Mouse (Mus musculus) cortical plate, adult 2 months (tissue): ENCODE measurements around the gene Eif2ak4. TPM values are rescaled to one million over a fixed set of nuclear protein-coding genes. Genes with fewer than 3 reads are reported as not detected.

Experiments
- H3K27ac ChIP-seq: fragments of 200-500 bp; 2 replicates; pipeline ENCODE4 v1.5.1; 2012; ENCODE audit warnings: low read length, control low read depth, inconsistent platforms; ENCODE audit not compliant: insufficient read depth
- H3K4me1 ChIP-seq: fragments of 200-500 bp; 2 replicates; pipeline ENCODE4 v1.6.1; 2011; ENCODE audit warnings: low read length; ENCODE audit not compliant: control insufficient read depth, insufficient read depth
- H3K4me3 ChIP-seq: fragments of 200-500 bp; 2 replicates; pipeline ENCODE4 v1.5.1; 2011; ENCODE audit warnings: mild to moderate bottlenecking, low read length, control low read depth; ENCODE audit not compliant: insufficient read depth
- CTCF ChIP-seq: fragments of 200-500 bp; IDR thresholded peaks from 2 replicates; pipeline ENCODE4 v1.5.1; 2011; ENCODE audit warnings: mild to moderate bottlenecking, control low read depth, low read length; ENCODE audit not compliant: insufficient read depth; ENCODE audit errors: extremely low read depth
- POLR2A ChIP-seq: fragments of 200-500 bp; IDR thresholded peaks from 2 replicates; pipeline ENCODE4 v1.6.1; 2011; ENCODE audit warnings: mild to moderate bottlenecking, low read length, control low read depth; ENCODE audit not compliant: insufficient read depth; ENCODE audit errors: extremely low read depth
- polyA plus RNA-seq: library from polyadenylated mRNA; depleted of rRNA; stranded (reverse); fragments of >200 nt; gene quantifications from 2 replicates; pipeline ENCODE4 v1.2.3, GENCODE M21; 2012

Gene Eif2ak4
- polyA plus RNA-seq, 1 experiment: 18.7 TPM

GRCm38 (mm10) chr2:118457029-118457428 is 68.6 kb downstream of the Eif2ak4 start:
- no peak overlapping the region for H3K27ac ChIP-seq
- peaks cover 4% of the 10 kb centered on the region; the same call in 1 of the 2 replicates for H3K4me1 ChIP-seq
- H3K4me3 ChIP-seq: no peak overlapping the region
- TF ChIP-seq POLR2A: no peak
- TF ChIP-seq CTCF: no peak

GRCm38 (mm10) chr2:118457463-118458261 is 69.2 kb downstream of the Eif2ak4 start:
- no peak overlapping the region for H3K27ac ChIP-seq

DNA sequence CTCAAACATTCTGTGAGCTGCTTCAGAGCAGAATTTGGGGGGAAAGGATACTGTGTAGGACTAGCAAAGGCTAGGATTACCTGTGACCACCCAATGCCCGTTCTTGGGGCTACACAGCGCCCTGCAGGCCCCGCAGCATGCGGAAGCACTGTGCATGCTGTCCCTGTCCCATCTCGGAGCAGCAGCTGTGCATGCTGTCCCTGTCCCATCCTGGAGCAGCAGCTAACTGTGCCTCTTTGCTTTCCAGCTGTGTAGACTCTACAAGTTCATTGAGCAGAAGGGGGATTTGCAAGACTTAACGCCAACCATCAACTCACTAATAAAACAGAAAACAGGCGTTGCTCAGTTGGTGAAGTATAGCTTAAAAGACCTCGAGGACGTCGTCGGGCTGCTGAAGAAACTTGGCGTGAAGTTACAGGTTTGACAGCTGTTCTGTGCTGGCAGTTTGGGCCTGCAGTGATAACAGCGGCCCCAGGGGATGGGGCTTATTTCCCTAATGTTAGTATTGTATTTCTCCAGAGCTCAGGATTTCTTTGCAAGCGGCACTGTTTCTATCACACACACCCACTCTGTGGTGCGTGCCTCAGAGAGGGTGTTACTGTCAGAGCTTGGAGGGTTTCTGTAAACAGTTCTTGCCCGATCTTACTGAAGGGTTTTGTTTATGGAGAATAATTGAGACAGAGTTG is 73.2 kb downstream of the Eif2ak4 start:
- H3K4me3 ChIP-seq: no peak overlapping the region
- no peak overlapping the region for H3K27ac ChIP-seq
- TF ChIP-seq POLR2A: no peak
- TF ChIP-seq CTCF: no peak
- H3K4me1 ChIP-seq: peaks cover 8% of the 10 kb centered on the region

More at GRCm38 (mm10) chr2:118457463-118458261, 69.2 kb downstream of the Eif2ak4 start:
- 0 out of 2 replicates have a peak, but pooled peaks have one; percentile 24 for TF ChIP-seq POLR2A
- TF ChIP-seq CTCF: no peak
- Histone ChIP-seq H3K4me3 (no peak overlapping the region), H3K4me1 (peaks cover 5% of the 10 kb centered on the region; the same call in 1 of the 2 replicates)

GRCm38 (mm10) chr2:118463480-118463879 is 75.1 kb downstream of the Eif2ak4 start:
- TF ChIP-seq POLR2A (no peak), CTCF (no peak)
- Histone ChIP-seq H3K27ac (no peak overlapping the region), H3K4me3 (no peak overlapping the region), H3K4me1 (peaks cover 7% of the 10 kb centered on the region)

DNA sequence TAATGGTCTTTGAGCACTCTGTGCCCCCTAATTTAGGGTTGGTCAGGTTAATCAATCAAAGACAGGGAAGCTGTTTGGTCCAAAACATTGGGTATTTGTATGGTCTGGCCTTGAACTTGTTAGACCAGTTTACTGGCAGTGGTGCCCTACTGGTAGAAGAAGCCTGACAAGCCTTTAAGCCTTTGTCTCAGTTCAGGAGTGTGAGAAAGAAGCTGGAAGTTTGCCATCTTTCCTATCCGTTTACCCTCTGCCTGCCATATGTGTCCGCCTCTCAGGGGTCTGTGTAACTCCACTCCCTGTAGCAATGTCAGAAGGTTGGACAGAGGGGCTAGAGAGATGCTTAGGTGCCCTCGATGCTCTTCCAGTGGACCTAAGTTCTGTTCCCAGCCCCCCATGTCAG is 76.0 kb downstream of the Eif2ak4 start:
- H3K4me1 ChIP-seq: peaks cover 7% of the 10 kb centered on the region
- TF ChIP-seq POLR2A (no peak), CTCF (no peak)
- H3K27ac ChIP-seq: no peak overlapping the region
- no peak overlapping the region for H3K4me3 ChIP-seq

- Histone ChIP-seq H3K4me1 (peaks cover 7% of the 10 kb centered on the region), H3K4me3 (no peak overlapping the region), H3K27ac (no peak overlapping the region)
- TF ChIP-seq CTCF (no peak), POLR2A (no peak)
Observed at GRCm38 (mm10) chr2:118465894-118466293, 77.5 kb downstream of the Eif2ak4 start.

DNA sequence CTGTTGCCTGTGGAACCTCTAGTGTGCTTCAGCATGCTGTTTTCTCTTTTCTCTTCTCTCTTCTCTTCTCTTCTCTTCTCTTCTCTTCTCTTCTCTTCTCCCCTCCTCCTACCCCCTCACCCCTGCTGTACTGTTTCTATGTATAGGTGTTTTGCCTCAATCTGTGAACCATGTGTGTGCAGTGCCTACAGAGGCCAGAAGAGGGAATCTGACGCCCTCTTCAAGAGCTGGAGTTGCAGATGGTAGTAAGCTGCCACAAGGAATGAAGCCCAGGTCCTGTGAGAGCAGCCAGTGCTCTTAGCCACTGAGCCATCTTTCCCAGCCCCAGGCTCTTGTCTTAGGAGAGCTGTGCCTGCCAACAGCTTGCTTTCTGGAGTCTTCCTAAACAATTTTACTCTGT is 78.2 kb downstream of the Eif2ak4 start:
- Histone ChIP-seq H3K27ac (no peak overlapping the region), H3K4me3 (no peak overlapping the region), H3K4me1 (peaks cover 5% of the 10 kb centered on the region)
- TF ChIP-seq POLR2A (no peak), CTCF (no peak)

GRCm38 (mm10) chr2:118468354-118468753 is 79.9 kb downstream of the Eif2ak4 start:
- peaks cover 3% of the 10 kb centered on the region for H3K4me1 ChIP-seq
- TF ChIP-seq CTCF (no peak), POLR2A (no peak)
- no peak overlapping the region for H3K27ac ChIP-seq
- no peak overlapping the region for H3K4me3 ChIP-seq

DNA sequence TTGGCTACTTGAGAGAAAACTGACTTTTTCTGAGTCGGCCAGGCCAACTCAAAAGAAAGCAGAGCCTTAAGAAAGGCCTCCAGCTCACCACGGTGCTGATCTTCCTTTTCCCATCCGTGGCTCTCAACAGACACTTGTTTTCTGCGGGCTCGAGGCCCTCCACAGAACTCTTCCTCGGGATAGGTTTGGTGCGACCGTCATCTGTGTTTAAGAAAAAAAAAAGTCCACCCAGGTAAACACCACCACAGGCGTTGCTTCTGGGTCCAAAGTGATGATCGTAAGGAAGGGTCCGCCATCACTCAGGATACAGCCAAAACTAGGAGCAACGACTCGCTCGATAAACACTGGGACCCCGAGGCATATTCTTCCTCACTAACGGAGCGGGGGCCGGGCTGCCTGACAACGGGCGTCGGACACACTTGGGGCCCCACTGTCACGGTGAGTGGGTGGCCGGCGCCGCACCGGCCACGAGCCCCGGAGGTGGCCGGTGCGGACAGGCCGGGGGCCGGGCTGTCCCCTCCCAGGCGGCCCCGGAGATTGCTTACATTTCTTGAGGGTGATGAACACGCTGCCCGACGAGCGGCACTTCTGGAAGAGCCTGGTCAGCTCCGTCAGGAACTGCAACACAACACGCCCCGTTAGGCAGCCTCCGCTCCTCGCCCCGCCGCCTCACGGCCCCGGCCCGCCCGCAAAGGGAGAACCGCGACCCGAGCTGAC is 90.6 kb downstream of the Eif2ak4 start:
- TF ChIP-seq CTCF (no peak), POLR2A (no peak)
- H3K27ac ChIP-seq: peak overlapping the region; percentile 16; the same call in 1 of the 2 replicates
- H3K4me3 ChIP-seq: peak overlapping the region; percentile 46
- H3K4me1 ChIP-seq: peaks cover 5% of the 10 kb centered on the region
